Mouse (Mus musculus): ENCODE data around the gene Col4a1.

Col4a1 gene

DNA sequence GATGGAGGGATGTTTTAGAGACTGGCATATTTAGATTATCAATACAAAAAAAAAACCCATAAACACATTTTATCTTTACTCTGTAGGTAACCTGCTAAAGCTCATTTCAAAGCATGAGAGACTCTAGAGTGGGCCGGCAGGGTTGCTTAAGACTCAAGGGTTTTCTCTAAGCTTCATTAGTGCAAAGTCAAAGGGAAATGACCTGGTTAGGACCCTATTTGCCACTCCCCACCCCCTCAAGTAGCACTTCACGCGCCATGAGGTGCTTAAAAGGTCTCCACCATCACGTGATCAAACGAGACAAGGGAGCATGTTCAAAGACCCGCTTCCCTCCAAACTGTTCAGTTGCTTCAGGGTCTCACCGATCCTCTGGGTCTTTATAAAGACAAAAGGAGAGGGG, 63.9 kb downstream of the Col4a1 start:
- TF ChIP-seq POU5F1 (IDR thresholded peaks at IDR 0.05; ENCODE audit: borderline replicate concordance, low read length) (no peak), CTCF (conservative IDR thresholded peaks at IDR 0.05; ENCODE audit: low read length) (no peak), NANOG (IDR thresholded peaks at IDR 0.05; ENCODE audit: borderline replicate concordance, low read length) (no peak)
- no peaks in the 10 kb centered on the region; the same call in 1 of the 2 replicates for H3K4me1 ChIP-seq (replicated peaks; ENCODE audit: low read depth, low read length)

DNA sequence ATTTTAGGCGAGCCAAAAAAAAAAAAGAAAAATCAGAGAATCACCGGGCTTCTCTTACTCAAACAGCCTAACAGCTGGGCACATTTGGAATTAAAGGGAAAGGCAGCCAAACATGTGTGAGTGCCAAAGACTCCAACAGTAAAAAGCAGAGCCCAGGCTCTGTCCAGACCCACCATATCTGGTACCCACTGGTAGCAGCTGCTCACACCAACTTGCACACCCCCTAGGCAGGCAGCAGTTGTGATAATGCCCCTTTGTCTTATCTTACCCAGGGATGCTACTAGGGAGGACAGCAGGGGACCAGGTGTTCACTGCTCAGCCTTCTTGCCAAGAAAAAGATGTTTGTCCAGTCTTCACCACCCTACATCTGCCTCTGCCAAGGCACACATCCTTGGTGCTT, 71.1 kb downstream of the Col4a1 start:
- Histone ChIP-seq H3K9me3 (ENCODE audit: low read length) (0 out of 2 replicates have a peak, but pooled peaks cover 1% of the 10 kb centered on the region), H3K27me3 (ENCODE audit: insufficient read depth, low read length) (peaks cover 4% of the 10 kb centered on the region; the same call in 1 of the 2 replicates), H3K4me1 (replicated peaks; ENCODE audit: low read depth, low read length) (no peaks in the 10 kb centered on the region; the same call in 1 of the 2 replicates), H3K36me3 (ENCODE audit: insufficient read depth, low read length) (no peaks in the 10 kb centered on the region), H3K4me3 (replicated peaks; ENCODE audit: low read length) (no peak overlapping the region)
- no peak for TF ChIP-seq NANOG (IDR thresholded peaks at IDR 0.05; ENCODE audit: borderline replicate concordance, low read length)
- TF ChIP-seq POU5F1 (IDR thresholded peaks at IDR 0.05; ENCODE audit: borderline replicate concordance, low read length): no peak
- no peak for TF ChIP-seq CTCF (conservative IDR thresholded peaks at IDR 0.05; ENCODE audit: low read length)

More for the DNA sequence above, 63.9 kb downstream of the Col4a1 start:
- Histone ChIP-seq H3K9me3 (ENCODE audit: low read length) (0 out of 2 replicates have a peak, but pooled peaks cover 3% of the 10 kb centered on the region), H3K27me3 (ENCODE audit: insufficient read depth, low read length) (peaks cover 2% of the 10 kb centered on the region; the same call in 1 of the 2 replicates), H3K4me3 (replicated peaks; ENCODE audit: low read length) (no peak overlapping the region), H3K36me3 (ENCODE audit: insufficient read depth, low read length) (no peaks in the 10 kb centered on the region)

DNA sequence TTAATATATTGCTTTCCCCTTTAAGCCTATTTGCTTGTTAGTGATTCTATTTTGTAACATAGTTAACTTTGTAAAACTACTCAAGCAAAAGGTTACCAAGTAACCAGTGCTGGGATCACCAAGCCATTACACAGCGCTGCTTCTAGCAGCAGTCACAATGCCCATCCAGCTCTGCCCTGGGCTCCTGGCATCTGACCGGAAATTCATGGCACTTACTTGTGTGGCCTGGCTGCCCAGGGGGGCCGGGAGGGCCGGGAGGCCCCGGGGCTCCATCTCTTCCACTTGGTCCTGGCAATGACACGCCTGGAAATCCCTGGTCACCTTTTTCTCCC, 77.8 kb downstream of the Col4a1 start:
- Histone ChIP-seq H3K4me3 (replicated peaks; ENCODE audit: low read length) (no peak overlapping the region), H3K9me3 (ENCODE audit: low read length) (no peaks in the 10 kb centered on the region), H3K4me1 (replicated peaks; ENCODE audit: low read depth, low read length) (no peaks in the 10 kb centered on the region), H3K27me3 (ENCODE audit: insufficient read depth, low read length) (0 out of 2 replicates have a peak, but pooled peaks cover 4% of the 10 kb centered on the region), H3K36me3 (ENCODE audit: insufficient read depth, low read length) (no peaks in the 10 kb centered on the region)
- TF ChIP-seq NANOG (IDR thresholded peaks at IDR 0.05; ENCODE audit: borderline replicate concordance, low read length): no peak
- TF ChIP-seq POU5F1 (IDR thresholded peaks at IDR 0.05; ENCODE audit: borderline replicate concordance, low read length): no peak
- TF ChIP-seq CTCF (conservative IDR thresholded peaks at IDR 0.05; ENCODE audit: low read length): no peak

DNA sequence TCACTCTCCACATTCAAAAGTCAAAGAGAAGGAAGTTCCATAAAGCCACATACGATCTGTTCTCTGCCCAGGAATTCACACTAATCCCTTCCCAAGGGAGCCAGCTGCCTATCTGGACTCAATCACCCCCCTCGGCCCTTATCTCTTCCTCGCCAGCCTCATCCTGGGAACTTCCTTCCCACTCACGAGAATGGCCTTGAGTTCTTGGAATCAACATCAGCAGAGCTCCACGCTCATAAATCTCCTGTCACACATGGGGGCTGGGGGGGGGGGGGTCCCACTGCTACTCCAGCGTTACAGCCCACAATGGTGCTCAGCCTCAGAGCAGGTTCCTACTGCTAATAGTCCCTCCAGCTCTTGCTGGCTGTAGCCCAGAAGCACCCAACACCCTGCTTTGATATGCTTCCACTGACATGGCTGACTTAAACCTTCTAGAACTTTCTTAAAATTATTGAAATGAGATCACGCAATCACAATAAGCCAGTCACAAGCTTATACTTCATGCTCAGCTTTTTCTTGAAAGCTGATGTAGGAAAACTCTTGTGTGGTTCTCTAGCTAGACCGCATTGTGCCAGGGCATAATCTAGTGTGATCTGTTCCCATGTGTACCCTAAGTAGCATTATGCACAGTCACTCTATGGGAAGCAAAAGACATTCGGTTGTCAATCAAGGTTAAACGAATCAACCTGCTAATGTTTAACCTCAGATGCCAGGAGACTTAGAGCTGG, 78.3 kb downstream of the Col4a1 start:
- TF ChIP-seq POU5F1 (IDR thresholded peaks at IDR 0.05; ENCODE audit: borderline replicate concordance, low read length) (no peak), CTCF (conservative IDR thresholded peaks at IDR 0.05; ENCODE audit: low read length) (no peak), NANOG (IDR thresholded peaks at IDR 0.05; ENCODE audit: borderline replicate concordance, low read length) (no peak)
- 0 out of 2 replicates have a peak, but pooled peaks cover 4% of the 10 kb centered on the region for H3K27me3 ChIP-seq (ENCODE audit: insufficient read depth, low read length)
- no peak overlapping the region for H3K4me3 ChIP-seq (replicated peaks; ENCODE audit: low read length)
- no peaks in the 10 kb centered on the region for H3K4me1 ChIP-seq (replicated peaks; ENCODE audit: low read depth, low read length)
- H3K36me3 ChIP-seq (ENCODE audit: insufficient read depth, low read length): no peaks in the 10 kb centered on the region
- H3K9me3 ChIP-seq (ENCODE audit: low read length): no peaks in the 10 kb centered on the region

DNA sequence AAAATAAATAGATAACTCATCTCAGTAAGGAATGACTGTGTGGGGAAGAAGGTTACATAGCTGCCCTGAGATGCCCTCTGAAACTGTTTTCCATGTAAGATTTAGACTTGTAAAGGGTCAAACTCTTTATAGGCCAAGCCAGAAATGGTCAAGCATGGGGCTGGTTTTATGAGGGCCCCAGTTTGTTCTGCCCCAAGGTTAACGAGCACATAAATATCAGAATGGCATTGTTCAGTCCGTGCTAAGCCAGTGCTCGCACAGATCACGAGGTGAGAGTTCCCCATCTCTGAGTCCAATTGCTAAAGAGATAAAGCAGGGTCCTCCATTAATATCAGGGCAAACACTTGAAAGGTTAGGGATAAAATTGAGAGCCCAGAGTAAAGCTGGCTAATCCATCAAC, 79.6 kb downstream of the Col4a1 start:
- Histone ChIP-seq H3K4me3 (replicated peaks; ENCODE audit: low read length) (no peak overlapping the region), H3K9me3 (ENCODE audit: low read length) (no peaks in the 10 kb centered on the region)
- TF ChIP-seq NANOG (IDR thresholded peaks at IDR 0.05; ENCODE audit: borderline replicate concordance, low read length): no peak
- no peak for TF ChIP-seq CTCF (conservative IDR thresholded peaks at IDR 0.05; ENCODE audit: low read length)
- no peak for TF ChIP-seq POU5F1 (IDR thresholded peaks at IDR 0.05; ENCODE audit: borderline replicate concordance, low read length)

DNA sequence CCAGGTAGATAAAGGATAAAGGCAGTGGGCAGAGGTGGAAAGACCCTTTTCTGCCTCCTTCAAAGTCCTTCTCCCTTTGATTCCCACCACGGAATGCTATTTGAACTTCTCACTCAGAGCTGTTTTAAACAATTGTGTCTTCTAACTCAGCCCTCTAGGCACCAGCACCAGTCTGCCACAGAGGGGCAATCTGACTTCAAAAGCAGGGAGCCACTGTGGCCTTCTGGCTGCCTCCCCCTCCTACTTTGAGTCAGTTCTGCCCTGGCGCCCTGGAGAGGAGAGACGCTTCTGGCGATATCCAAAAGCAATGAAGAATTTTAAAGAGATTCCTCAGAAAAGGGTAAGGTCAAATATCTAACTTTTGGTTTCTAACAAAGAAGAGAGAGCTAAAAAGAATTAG, 82.3 kb downstream of the Col4a1 start:
- Histone ChIP-seq H3K4me1 (replicated peaks; ENCODE audit: low read depth, low read length) (peaks cover 11% of the 10 kb centered on the region), H3K4me3 (replicated peaks; ENCODE audit: low read length) (no peak overlapping the region), H3K27me3 (ENCODE audit: insufficient read depth, low read length) (no peaks in the 10 kb centered on the region), H3K9me3 (ENCODE audit: low read length) (no peaks in the 10 kb centered on the region), H3K36me3 (ENCODE audit: insufficient read depth, low read length) (no peaks in the 10 kb centered on the region)
- no peak for TF ChIP-seq NANOG (IDR thresholded peaks at IDR 0.05; ENCODE audit: borderline replicate concordance, low read length)
- TF ChIP-seq POU5F1 (IDR thresholded peaks at IDR 0.05; ENCODE audit: borderline replicate concordance, low read length): no peak
- TF ChIP-seq CTCF (conservative IDR thresholded peaks at IDR 0.05; ENCODE audit: low read length): no peak

More for the DNA sequence above, 79.6 kb downstream of the Col4a1 start:
- no peaks in the 10 kb centered on the region for H3K36me3 ChIP-seq (ENCODE audit: insufficient read depth, low read length)
- 0 out of 2 replicates have a peak, but pooled peaks cover 4% of the 10 kb centered on the region for H3K27me3 ChIP-seq (ENCODE audit: insufficient read depth, low read length)
- no peaks in the 10 kb centered on the region for H3K4me1 ChIP-seq (replicated peaks; ENCODE audit: low read depth, low read length)

DNA sequence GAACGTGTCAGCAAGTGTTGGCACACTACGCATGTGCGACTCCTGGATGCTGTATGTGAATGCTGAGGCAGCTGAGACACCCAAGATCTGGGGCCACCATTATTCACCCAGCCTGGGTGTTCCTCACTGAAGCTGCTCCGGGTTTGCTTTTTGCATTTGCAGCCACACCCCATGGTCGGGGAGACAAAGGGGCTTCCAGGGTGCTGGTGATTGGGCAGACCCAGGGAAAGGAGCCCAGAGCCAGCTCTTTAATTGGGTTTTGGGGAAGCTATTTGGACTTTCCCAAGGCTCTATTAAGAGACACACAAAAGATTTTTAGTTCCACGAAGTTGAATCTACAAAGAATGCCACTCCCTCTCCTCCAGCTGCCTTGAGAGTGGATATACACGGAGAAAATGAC, 85.2 kb downstream of the Col4a1 start:
- H3K4me3 ChIP-seq (replicated peaks; ENCODE audit: low read length): no peak overlapping the region
- no peaks in the 10 kb centered on the region for H3K36me3 ChIP-seq (ENCODE audit: insufficient read depth, low read length)
- H3K9me3 ChIP-seq (ENCODE audit: low read length): no peaks in the 10 kb centered on the region
- peaks cover 11% of the 10 kb centered on the region for H3K4me1 ChIP-seq (replicated peaks; ENCODE audit: low read depth, low read length)
- TF ChIP-seq CTCF (conservative IDR thresholded peaks at IDR 0.05; ENCODE audit: low read length) (no peak), NANOG (IDR thresholded peaks at IDR 0.05; ENCODE audit: borderline replicate concordance, low read length) (no peak), POU5F1 (IDR thresholded peaks at IDR 0.05; ENCODE audit: borderline replicate concordance, low read length) (no peak)
- H3K27me3 ChIP-seq (ENCODE audit: insufficient read depth, low read length): no peaks in the 10 kb centered on the region

DNA sequence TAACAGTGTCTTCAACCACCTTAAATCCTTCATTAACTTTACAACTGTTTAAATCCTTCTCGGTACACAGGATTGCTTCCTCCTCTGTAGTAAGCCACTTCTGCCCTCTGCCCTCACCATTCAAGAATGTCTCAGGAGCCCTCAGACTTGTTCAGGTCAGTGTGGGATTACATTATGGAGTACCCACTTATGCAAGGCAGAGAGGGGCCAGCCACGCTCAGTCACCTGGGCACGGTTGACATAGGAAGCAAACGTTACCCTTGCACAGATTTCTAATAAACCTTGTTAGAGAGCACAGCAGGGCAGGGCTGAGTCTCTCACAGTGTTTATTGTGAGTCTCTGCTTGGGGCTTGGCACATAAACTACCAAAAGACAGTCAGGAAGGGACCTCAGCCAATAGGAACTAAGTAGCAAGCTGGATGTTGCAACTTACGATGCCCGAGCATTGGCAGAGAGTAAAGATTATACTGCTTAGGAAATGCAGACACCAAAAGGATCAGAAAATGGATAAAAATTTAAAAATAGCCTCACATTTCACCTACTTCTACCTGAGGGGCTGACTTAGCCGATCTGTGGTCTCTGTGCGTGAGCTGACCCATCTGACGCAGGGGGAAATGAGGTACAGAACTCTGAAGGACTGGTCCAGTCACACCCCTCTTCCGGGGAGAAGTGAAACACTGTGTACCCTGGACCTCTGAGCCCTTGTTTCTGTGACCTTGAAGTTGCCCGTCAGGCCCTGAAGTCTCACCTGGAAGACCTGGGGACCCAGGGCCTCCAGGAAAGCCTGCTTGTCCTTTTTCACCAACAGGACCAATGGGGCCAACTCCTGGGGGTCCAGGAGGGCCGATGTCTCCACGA, 86.8 kb downstream of the Col4a1 start:
- no peaks in the 10 kb centered on the region for H3K36me3 ChIP-seq (ENCODE audit: insufficient read depth, low read length)
- no peak overlapping the region for H3K4me3 ChIP-seq (replicated peaks; ENCODE audit: low read length)
- H3K9me3 ChIP-seq (ENCODE audit: low read length): no peaks in the 10 kb centered on the region
- no peaks in the 10 kb centered on the region for H3K27me3 ChIP-seq (ENCODE audit: insufficient read depth, low read length)
- H3K4me1 ChIP-seq (replicated peaks; ENCODE audit: low read depth, low read length): peaks cover 11% of the 10 kb centered on the region
- TF ChIP-seq NANOG (IDR thresholded peaks at IDR 0.05; ENCODE audit: borderline replicate concordance, low read length): no peak
- no peak for TF ChIP-seq POU5F1 (IDR thresholded peaks at IDR 0.05; ENCODE audit: borderline replicate concordance, low read length)
- no peak for TF ChIP-seq CTCF (conservative IDR thresholded peaks at IDR 0.05; ENCODE audit: low read length)

Data from E14TG2a.4 (cell line).